Mouse (Mus musculus): ENCODE measurements around the gene Ptpn6. TPM values are rescaled to one million over a fixed set of nuclear protein-coding genes. Genes with fewer than 3 reads are reported as not detected.

Ptpn6 gene
- polyA plus RNA-seq, 1 experiment: 0.20 TPM

DNA sequence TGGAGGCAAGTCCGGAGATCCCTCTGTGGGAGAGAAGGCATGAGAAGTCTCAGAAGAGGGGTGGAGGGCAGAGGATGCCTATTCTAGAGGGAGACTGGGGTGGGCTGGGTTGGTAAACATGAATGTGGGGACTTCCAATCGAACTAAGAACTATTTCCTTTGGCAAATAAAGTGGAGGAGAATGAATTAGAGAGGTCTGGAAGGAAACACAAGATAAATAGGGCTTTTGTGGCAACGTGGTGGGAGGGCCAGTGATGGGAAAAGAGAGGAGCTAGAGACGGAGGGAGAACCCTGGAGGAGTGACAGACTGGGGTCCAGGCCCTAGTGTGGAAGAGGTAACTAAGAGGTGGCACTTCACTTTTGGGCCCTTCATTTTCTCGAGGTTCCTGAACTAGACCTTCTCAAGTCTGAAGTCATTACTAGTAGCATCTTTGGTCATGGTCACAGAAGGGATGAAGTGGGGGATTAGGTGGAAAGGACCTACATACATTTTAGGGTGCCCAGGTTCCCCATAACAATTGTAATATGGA is 18.9 kb upstream of the Ptpn6 start:
- TF ChIP-seq TAL1 (IDR thresholded peaks at IDR 0.05; ENCODE audit: low read length) (no peak), GATA1 (IDR thresholded peaks at IDR 0.05; ENCODE audit: low read length) (no peak)
- Histone ChIP-seq H3K4me1 (ENCODE audit: control insufficient read depth) (peaks cover 8% of the 10 kb centered on the region), H3K4me3 (replicated peaks) (no peak overlapping the region), H3K36me3 (ENCODE audit: control insufficient read depth) (no peaks in the 10 kb centered on the region), H3K27me3 (ENCODE audit: control insufficient read depth) (peaks cover 90% of the 10 kb centered on the region), H3K9me3 (ENCODE audit: control insufficient read depth, low read length) (peaks cover 4% of the 10 kb centered on the region; the same call in 1 of the 2 replicates)

DNA sequence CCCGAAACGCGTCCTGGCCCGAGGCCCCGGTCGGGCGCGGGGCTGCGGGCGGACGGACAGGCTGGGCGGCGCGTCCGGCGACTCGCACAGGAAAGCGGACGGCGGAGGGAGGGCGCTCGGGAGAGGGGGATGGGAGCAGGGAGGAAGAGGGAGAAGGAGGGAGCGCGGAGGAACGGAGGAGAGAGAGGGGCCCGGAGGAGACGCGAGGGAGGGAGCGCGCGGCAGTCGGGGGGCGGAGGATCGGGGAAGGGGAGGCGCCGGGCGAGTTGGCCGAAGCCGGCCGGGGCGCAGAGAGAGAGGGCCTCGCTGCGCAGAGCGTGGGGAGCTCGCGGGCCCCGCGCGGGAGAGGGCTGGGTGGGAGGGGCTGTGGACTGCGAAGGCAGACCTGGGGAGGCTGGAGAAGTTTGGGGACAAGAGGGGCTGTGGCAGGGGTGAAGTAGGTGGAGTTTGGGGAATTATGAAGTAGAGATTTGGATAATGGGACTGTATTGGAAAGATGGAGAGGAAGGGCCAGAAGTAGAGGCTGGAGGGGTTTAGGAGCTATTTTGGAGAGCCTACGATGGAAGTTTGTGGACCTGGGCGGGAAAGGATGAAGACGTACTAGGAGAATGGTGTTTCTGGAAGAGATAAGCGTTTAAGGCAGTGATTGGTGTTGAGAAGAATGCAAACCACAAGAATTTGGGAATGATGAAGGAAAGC is 18.3 kb upstream of the Ptpn6 start:
- Histone ChIP-seq H3K4me3 (replicated peaks) (peak overlapping the region; percentile 59), H3K9me3 (ENCODE audit: control insufficient read depth, low read length) (peaks cover 4% of the 10 kb centered on the region; the same call in 1 of the 2 replicates), H3K27me3 (ENCODE audit: control insufficient read depth) (peaks cover 90% of the 10 kb centered on the region), H3K4me1 (ENCODE audit: control insufficient read depth) (peaks cover 8% of the 10 kb centered on the region), H3K36me3 (ENCODE audit: control insufficient read depth) (no peaks in the 10 kb centered on the region)
- TF ChIP-seq GATA1 (IDR thresholded peaks at IDR 0.05; ENCODE audit: low read length): no peak
- TF ChIP-seq TAL1 (IDR thresholded peaks at IDR 0.05; ENCODE audit: low read length): no peak

DNA sequence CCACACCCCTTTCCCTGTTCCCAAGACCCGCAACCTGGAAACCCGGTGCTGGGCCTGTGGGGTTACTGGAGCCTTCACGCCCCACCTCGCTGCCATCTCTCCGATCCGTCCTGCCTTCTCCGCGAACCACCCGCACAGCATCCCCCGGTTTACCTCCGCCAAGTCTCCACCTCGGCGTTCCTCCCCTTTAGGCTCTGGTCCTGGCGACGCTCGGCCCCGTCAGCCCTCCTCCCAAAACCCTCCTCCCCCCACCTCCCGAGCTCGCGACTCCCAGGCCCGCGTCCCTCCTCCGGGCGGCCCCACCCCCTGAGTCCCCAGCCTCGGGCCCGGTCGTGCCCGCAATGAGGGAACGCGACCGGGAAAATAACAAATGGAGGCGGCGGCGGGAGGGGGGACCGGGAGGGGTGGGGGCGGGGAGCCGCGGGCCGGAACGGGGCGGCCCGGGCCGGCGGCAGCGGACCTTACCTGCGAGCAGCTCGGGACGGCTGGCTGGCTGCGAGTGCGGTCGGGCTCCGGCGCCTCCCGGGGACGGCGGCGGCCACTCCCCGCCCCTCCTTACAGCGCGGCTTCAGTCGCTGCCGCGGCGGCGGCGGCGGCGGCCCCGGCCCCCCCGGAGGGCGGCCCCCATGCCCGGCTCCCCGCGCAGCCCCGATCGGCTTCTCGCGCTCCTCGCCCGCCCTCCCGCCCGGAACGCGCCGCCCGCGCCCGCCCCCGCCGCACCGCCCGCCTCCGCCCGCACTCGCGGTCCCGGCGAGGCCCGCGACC is 17.5 kb upstream of the Ptpn6 start, which contains the start of the genes Gm45234 and Atn1:
Gene Gm45234, minus strand, starts transcription at position 191 of the 765 bp plus-strand sequence.
Gene Atn1, minus strand, starts transcription at position 694 of the 765 bp plus-strand sequence.
- H3K27me3 ChIP-seq (ENCODE audit: control insufficient read depth): peaks cover 83% of the 10 kb centered on the region
- peaks cover 8% of the 10 kb centered on the region for H3K4me1 ChIP-seq (ENCODE audit: control insufficient read depth)
- TF ChIP-seq TAL1 (IDR thresholded peaks at IDR 0.05; ENCODE audit: low read length) (no peak), GATA1 (IDR thresholded peaks at IDR 0.05; ENCODE audit: low read length) (no peak)

DNA sequence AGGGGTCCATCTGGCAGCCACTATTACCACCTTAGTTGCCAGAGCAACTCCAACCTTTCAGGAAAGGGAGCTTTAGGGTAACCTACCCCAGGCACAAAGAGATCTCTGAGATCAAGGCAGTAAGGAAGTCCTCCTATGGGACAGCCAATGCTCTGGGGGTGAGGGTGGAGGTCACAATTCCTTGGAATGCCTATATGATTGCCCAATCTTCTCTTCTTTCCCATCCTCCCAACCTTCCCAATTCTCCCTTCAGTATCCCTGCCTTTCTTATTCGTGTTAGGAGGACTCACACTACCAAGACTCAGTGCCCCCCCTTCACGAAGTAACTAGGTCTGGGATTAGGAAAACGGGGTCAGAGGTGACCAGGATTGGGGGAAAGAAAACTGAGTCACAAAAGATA is 16.8 kb upstream of the Ptpn6 start:
- Histone ChIP-seq H3K4me1 (ENCODE audit: control insufficient read depth) (peaks cover 8% of the 10 kb centered on the region), H3K36me3 (ENCODE audit: control insufficient read depth) (no peaks in the 10 kb centered on the region), H3K4me3 (replicated peaks) (peak overlapping the region; percentile 59), H3K27me3 (ENCODE audit: control insufficient read depth) (peaks cover 80% of the 10 kb centered on the region), H3K9me3 (ENCODE audit: control insufficient read depth, low read length) (peaks cover 4% of the 10 kb centered on the region; the same call in 1 of the 2 replicates)
- TF ChIP-seq GATA1 (IDR thresholded peaks at IDR 0.05; ENCODE audit: low read length) (no peak), TAL1 (IDR thresholded peaks at IDR 0.05; ENCODE audit: low read length) (no peak)

More for the DNA sequence above, 17.5 kb upstream of the Ptpn6 start, which contains the start of the genes Gm45234 and Atn1:
- H3K9me3 ChIP-seq (ENCODE audit: control insufficient read depth, low read length): peaks cover 4% of the 10 kb centered on the region; the same call in 1 of the 2 replicates
- no peaks in the 10 kb centered on the region for H3K36me3 ChIP-seq (ENCODE audit: control insufficient read depth)
- peak within 1 kb of the TSS; percentile 59 for H3K4me3 ChIP-seq (replicated peaks)

DNA sequence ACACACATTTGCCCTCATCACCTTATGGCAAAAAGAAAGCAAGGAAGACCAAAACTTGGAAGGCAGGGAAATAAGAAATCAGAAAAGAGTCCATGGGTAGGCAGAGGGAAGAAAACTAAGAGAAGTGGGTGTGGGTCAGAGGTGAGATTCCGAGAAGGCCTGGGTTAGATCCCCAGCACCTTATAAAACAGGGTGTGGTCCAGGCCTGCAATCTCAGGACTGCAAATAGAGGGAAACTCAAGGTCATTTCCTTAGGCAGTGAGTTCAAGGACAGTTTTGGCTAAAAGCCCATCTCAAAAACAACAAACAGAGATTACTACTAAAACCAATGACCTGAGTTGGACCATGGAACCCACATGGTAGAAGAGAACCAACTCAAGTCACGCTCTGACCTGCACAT is 15.3 kb upstream of the Ptpn6 start:
- peaks cover 8% of the 10 kb centered on the region for H3K4me1 ChIP-seq (ENCODE audit: control insufficient read depth)
- TF ChIP-seq GATA1 (IDR thresholded peaks at IDR 0.05; ENCODE audit: low read length) (no peak), TAL1 (IDR thresholded peaks at IDR 0.05; ENCODE audit: low read length) (no peak)
- H3K27me3 ChIP-seq (ENCODE audit: control insufficient read depth): peaks cover 66% of the 10 kb centered on the region
- H3K9me3 ChIP-seq (ENCODE audit: control insufficient read depth, low read length): peaks cover 4% of the 10 kb centered on the region; the same call in 1 of the 2 replicates
- H3K4me3 ChIP-seq (replicated peaks): no peak overlapping the region
- H3K36me3 ChIP-seq (ENCODE audit: control insufficient read depth): no peaks in the 10 kb centered on the region; the same call in 1 of the 2 replicates

DNA sequence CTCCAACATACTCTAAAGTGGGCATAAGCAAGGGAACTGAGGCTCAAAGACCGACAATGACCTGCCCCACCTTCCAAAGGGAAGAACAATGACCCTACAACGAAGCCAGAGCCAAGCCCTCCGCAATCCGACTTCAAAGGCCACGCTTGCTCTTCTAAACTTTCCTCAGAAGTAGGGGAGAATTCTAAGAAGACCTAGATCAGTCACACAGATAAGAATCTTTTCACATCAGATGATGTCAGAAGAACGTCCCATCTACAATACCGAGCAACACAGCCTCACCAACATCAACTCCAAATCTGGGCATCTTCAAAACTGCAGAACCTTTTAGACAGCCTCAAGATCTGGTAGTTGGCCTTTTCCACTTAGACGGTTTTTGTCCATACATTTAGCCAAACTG is 11.9 kb upstream of the Ptpn6 start:
- Histone ChIP-seq H3K27me3 (ENCODE audit: control insufficient read depth) (peaks cover 31% of the 10 kb centered on the region), H3K36me3 (ENCODE audit: control insufficient read depth) (peaks cover 3% of the 10 kb centered on the region; the same call in 1 of the 2 replicates), H3K4me3 (replicated peaks) (no peak overlapping the region), H3K4me1 (ENCODE audit: control insufficient read depth) (peaks cover 18% of the 10 kb centered on the region), H3K9me3 (ENCODE audit: control insufficient read depth, low read length) (no peaks in the 10 kb centered on the region)
- TF ChIP-seq TAL1 (IDR thresholded peaks at IDR 0.05; ENCODE audit: low read length): no peak
- TF ChIP-seq GATA1 (IDR thresholded peaks at IDR 0.05; ENCODE audit: low read length): no peak

DNA sequence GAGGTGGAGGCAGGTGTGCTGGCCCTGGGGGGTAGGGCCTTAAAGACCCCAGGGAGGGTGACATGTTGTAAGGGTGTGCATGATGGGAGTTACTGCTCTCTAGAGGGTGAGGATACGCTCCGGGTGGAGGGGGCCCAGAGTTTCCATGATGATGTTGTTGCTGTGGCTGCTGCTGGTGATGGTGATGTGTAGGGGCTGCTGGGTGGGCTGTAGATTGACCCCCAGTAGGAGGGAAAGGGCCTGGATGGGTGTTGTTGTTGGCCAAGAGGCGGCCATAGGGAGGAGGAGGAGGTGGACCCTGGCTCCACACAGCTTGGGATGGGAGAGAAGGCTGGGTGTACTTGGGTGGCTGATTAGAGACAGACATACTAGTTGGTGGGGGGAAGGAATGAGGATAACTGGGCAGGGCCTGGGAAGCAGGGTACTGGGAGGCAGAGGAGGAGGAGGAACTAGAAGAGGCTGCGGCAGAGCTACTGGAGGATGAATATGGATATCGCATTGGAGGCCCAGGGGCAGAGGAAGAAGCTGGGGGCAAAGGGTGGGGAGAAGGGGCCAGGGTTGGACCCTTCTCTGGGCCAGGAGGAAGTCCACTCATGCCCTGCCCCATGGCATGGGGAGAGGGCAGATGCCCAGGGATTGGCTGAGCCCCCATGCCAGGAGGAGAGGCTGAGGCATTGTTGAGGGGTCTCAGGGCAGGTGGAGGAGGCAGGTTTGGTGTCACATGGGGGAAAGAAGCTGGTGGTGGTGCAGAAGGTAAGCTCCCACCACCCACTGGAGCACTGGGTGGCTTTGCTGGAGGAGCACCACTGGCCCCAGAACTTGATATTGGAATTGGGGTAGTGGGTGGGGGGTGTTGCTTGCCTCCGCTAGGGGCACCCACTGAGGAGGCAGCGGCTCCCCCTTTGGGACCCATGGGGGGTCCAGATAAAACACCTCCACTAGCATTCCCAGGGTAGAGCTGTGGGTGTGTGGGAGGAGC is 8.4 kb upstream of the Ptpn6 start:
- Histone ChIP-seq H3K4me3 (replicated peaks) (peak overlapping the region; percentile 80), H3K27me3 (ENCODE audit: control insufficient read depth) (no peaks in the 10 kb centered on the region; the same call in 1 of the 2 replicates), H3K4me1 (ENCODE audit: control insufficient read depth) (peaks cover 34% of the 10 kb centered on the region), H3K36me3 (ENCODE audit: control insufficient read depth) (peaks cover 3% of the 10 kb centered on the region; the same call in 1 of the 2 replicates), H3K9me3 (ENCODE audit: control insufficient read depth, low read length) (no peaks in the 10 kb centered on the region)
- TF ChIP-seq GATA1 (IDR thresholded peaks at IDR 0.05; ENCODE audit: low read length) (no peak), TAL1 (IDR thresholded peaks at IDR 0.05; ENCODE audit: low read length) (no peak)

DNA sequence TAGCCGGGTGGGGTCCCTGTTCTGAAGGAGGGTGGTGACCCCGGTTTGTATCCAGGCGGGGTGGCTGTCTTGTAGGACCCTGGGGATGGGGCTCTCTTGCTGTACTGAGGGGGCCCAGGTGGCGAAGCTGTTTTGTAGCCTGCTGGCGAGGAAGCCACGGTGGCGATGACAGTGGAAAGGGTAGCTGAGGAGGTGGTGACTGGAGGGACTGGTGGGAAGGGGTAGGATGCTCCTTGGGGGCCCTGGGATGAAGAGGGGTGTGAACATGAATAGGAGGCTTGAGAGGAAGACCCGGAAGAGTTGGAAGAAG is 7.7 kb upstream of the Ptpn6 start:
- H3K4me1 ChIP-seq (ENCODE audit: control insufficient read depth): peaks cover 40% of the 10 kb centered on the region
- peak overlapping the region; percentile 80 for H3K4me3 ChIP-seq (replicated peaks)
- TF ChIP-seq TAL1 (IDR thresholded peaks at IDR 0.05; ENCODE audit: low read length): no peak
- TF ChIP-seq GATA1 (IDR thresholded peaks at IDR 0.05; ENCODE audit: low read length): no peak
- H3K9me3 ChIP-seq (ENCODE audit: control insufficient read depth, low read length): no peaks in the 10 kb centered on the region
- peaks cover 3% of the 10 kb centered on the region; the same call in 1 of the 2 replicates for H3K36me3 ChIP-seq (ENCODE audit: control insufficient read depth)
- no peaks in the 10 kb centered on the region; the same call in 1 of the 2 replicates for H3K27me3 ChIP-seq (ENCODE audit: control insufficient read depth)

Measured in erythroblast, embryonic 14.5 days (primary cell).